Mouse (Mus musculus): ENCODE data around the gene Lars2.
"Not testable (repeated sequence)": the region's sequence is repeated elsewhere in the genome, so short reads cannot be mapped to it uniquely, and the experiment has no call there.

DNA sequence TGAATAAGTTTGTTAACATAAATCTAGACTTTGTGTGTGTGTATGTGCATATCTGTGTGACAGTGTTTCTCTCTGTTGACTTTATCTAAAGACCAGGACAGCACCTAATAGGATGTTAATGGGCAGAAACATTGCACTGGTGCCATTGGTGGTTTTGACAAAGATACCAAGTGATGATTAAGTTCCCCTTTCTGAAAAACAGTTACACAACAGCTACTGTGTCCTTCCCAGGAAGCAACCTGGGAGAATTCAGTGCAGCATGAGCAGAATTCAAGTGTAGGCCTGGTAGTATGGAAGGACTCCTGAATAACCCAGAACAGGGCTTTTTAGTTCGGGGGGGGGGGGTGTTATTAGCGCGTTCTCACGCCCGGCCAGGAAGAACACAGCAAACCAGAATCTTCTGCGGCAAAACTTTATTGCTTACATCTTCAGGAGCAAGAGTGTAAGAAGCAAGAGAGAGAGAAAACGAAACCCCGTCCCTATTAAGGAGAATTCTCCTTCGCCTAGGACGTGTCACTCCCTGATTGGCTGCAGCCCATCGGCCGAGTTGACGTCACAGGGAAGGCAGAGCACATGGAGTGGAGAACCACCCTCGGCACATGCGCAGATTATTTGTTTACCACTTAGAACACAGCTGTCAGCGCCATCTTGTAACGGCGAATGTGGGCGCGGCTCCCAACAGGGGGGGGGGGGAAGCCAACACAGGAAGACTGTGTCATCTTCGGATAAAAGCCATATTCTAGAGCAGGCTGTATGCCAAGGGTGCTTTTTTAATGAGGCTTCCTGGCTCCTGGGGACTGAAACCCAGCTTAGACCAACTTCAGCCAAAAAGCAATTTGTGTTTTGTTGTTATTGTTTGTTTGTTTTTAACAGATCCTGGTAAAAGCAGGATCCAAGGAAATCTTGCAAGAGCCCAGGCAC is 21.6 kb downstream of the Lars2 start:
- TF ChIP-seq EP300 (IDR thresholded peaks at IDR 0.05; ENCODE audit: low read length); CTCF (conservative IDR thresholded peaks at IDR 0.05 in 1 of 2, IDR thresholded peaks at IDR 0.05 in 1 of 2; ENCODE audit: low read depth in 2 of 2, low read length in 2 of 2); POLR2A (IDR thresholded peaks at IDR 0.05; ENCODE audit: low read depth, low read length); SMC3 (IDR thresholded peaks at IDR 0.05; ENCODE audit: low read depth, low read length); JUND (conservative IDR thresholded peaks at IDR 0.05; ENCODE audit: low read depth, low read length); ZNF384 (IDR thresholded peaks at IDR 0.05; ENCODE audit: low read depth, low read length); MEF2A (IDR thresholded peaks at IDR 0.05; ENCODE audit: borderline replicate concordance, low read depth, low read length); ELF1 (IDR thresholded peaks at IDR 0.05; ENCODE audit: low read depth, low read length); USF1 (IDR thresholded peaks at IDR 0.05; ENCODE audit: low read depth, low read length); SIN3A (IDR thresholded peaks at IDR 0.05; ENCODE audit: low read length); PAX5 (IDR thresholded peaks at IDR 0.05; ENCODE audit: low read length): not testable (repeated sequence)

Measured in CH12.LX (cell line).